Mouse (Mus musculus) CH12.LX (cell line): Measurements from ENCODE around the gene Myo1d. TPM values are rescaled to one million over a fixed set of nuclear protein-coding genes. Genes with fewer than 3 reads are reported as not detected.

ENCODE experiments used
- DNase-seq: peaks from one replicate; pipeline ENCODE4 v3.0.0-alpha.2; 2013; ENCODE audit errors: extremely low read depth
- H3K27ac ChIP-seq: 2 replicates; pipeline ENCODE4 v1.5.1; 2012; ENCODE audit warnings: low read depth, mild to moderate bottlenecking, control low read depth, moderate library complexity; ENCODE audit not compliant: insufficient read depth
- H3K27me3 ChIP-seq: replicated peaks from 2 replicates; pipeline ENCODE3; 2012; ENCODE audit warnings: inconsistent platforms
- H3K36me3 ChIP-seq, 2 experiments: replicated peaks in 1 of 2; 2 replicates each; pipeline versions ENCODE3 to v1.6.1; 2012; ENCODE audit warnings: inconsistent platforms in 1 of 2, low read length in 1 of 2, mild to moderate bottlenecking in 1 of 2, mixed read lengths in 1 of 2, moderate library complexity in 1 of 2; ENCODE audit not compliant: control insufficient read depth in 1 of 2, insufficient read depth in 1 of 2
- H3K4me1 ChIP-seq, 2 experiments: 2 replicates each; pipeline ENCODE4 v1.6.1; 2012; ENCODE audit warnings: inconsistent platforms in 1 of 2, moderate library complexity in 1 of 2; ENCODE audit not compliant: insufficient read depth in 2 of 2, control insufficient read depth in 1 of 2
- H3K4me2 ChIP-seq: 2 replicates; pipeline ENCODE4 v1.6.1; 2012; ENCODE audit warnings: low read depth, mild to moderate bottlenecking, control low read depth; ENCODE audit not compliant: poor library complexity, insufficient read depth, severe bottlenecking
- H3K4me3 ChIP-seq, 3 experiments: fragments of 150-350 bp in 1 of 3; sonication (generic) in 1 of 3; replicated peaks in 1 of 3; 2 replicates each; pipeline versions ENCODE3 to v1.5.1; 2011 to 2012; ENCODE audit warnings: low read depth in 2 of 3, low read length in 2 of 3, mild to moderate bottlenecking in 2 of 3, moderate library complexity in 2 of 3, control low read depth in 1 of 3, improper control_type of control experiment in 1 of 3, inconsistent platforms in 1 of 3, mixed read lengths in 1 of 3; ENCODE audit not compliant: poor library complexity in 1 of 3
- H3K79me2 ChIP-seq: replicated peaks from 2 replicates; pipeline ENCODE4 v1.6.1; 2012; ENCODE audit warnings: mild to moderate bottlenecking, moderate library complexity; ENCODE audit not compliant: control insufficient read depth, poor library complexity, insufficient read depth, severe bottlenecking; ENCODE audit errors: extremely low read depth
- H3K9ac ChIP-seq: 2 replicates; pipeline ENCODE4 v1.6.1; 2012; ENCODE audit warnings: low read depth, mild to moderate bottlenecking, control low read depth, moderate library complexity; ENCODE audit not compliant: insufficient read depth
- H3K9me3 ChIP-seq: replicated peaks from 2 replicates; pipeline ENCODE3; 2012; ENCODE audit warnings: low read length, inconsistent platforms, mixed read lengths
- BHLHE40 ChIP-seq: IDR thresholded peaks from 2 replicates; pipeline ENCODE4 v1.6.1; 2011; ENCODE audit warnings: mild to moderate bottlenecking, low read depth, low read length, improper control_type of control experiment
- CHD1 ChIP-seq: IDR thresholded peaks from 2 replicates; pipeline ENCODE4 v1.6.1; 2012; ENCODE audit warnings: low read depth, low read length, improper control_type of control experiment, inconsistent platforms
- CTCF ChIP-seq, 2 experiments: IDR thresholded peaks in 1 of 2; conservative IDR thresholded peaks in 1 of 2; 2 replicates each; pipeline ENCODE4 v1.5.1; 2011 to 2012; ENCODE audit warnings: low read depth in 2 of 2, low read length in 2 of 2, improper control_type of control experiment in 1 of 2, inconsistent platforms in 1 of 2, mild to moderate bottlenecking in 1 of 2, moderate library complexity in 1 of 2
- ELF1 ChIP-seq: IDR thresholded peaks from 2 replicates; pipeline ENCODE4 v1.6.1; 2014; ENCODE audit warnings: low read depth, mild to moderate bottlenecking, inconsistent platforms, low read length, improper control_type of control experiment
- EP300 ChIP-seq: IDR thresholded peaks from 2 replicates; pipeline ENCODE4 v1.6.1; 2011; ENCODE audit warnings: low read length, improper control_type of control experiment
- ETS1 ChIP-seq: conservative IDR thresholded peaks from 2 replicates; pipeline ENCODE4 v1.6.1; 2012; ENCODE audit warnings: low read depth, mild to moderate bottlenecking, inconsistent platforms, low read length, improper control_type of control experiment, moderate library complexity
- GABPA ChIP-seq: IDR thresholded peaks from 2 replicates; pipeline ENCODE4 v1.6.1; 2012; ENCODE audit warnings: low read depth, low read length, improper control_type of control experiment, inconsistent platforms; ENCODE audit not compliant: insufficient replicate concordance
- HCFC1 ChIP-seq: IDR thresholded peaks from 2 replicates; pipeline ENCODE4 v1.6.1; 2012; ENCODE audit warnings: low read depth, mild to moderate bottlenecking, inconsistent platforms, low read length, improper control_type of control experiment
- IRF4 ChIP-seq: IDR thresholded peaks from 2 replicates; pipeline ENCODE4 v1.6.1; 2014; ENCODE audit warnings: low read depth, mild to moderate bottlenecking, inconsistent platforms, low read length, improper control_type of control experiment
- JUND ChIP-seq: conservative IDR thresholded peaks from 2 replicates; pipeline ENCODE4 v1.6.1; 2011; ENCODE audit warnings: low read depth, low read length, improper control_type of control experiment
- KAT2A ChIP-seq: IDR thresholded peaks from 2 replicates; pipeline ENCODE4 v1.6.1; 2012; ENCODE audit warnings: low read length, improper control_type of control experiment, inconsistent platforms; ENCODE audit not compliant: insufficient replicate concordance
- MAFK ChIP-seq: IDR thresholded peaks from 2 replicates; pipeline ENCODE4 v1.6.1; 2011; ENCODE audit warnings: low read length, improper control_type of control experiment; ENCODE audit not compliant: insufficient replicate concordance
- MAX ChIP-seq: IDR thresholded peaks from 2 replicates; pipeline ENCODE4 v1.6.1; 2011; ENCODE audit warnings: low read length, improper control_type of control experiment
- MAZ ChIP-seq: IDR thresholded peaks from 2 replicates; pipeline ENCODE4 v1.6.1; 2012; ENCODE audit warnings: low read depth, mild to moderate bottlenecking, inconsistent platforms, low read length, improper control_type of control experiment, moderate library complexity
- MEF2A ChIP-seq: IDR thresholded peaks from 2 replicates; pipeline ENCODE4 v1.6.1; 2014; ENCODE audit warnings: low read depth, mild to moderate bottlenecking, inconsistent platforms, low read length, improper control_type of control experiment, borderline replicate concordance
- MXI1 ChIP-seq: IDR thresholded peaks from 2 replicates; pipeline ENCODE4 v1.6.1; 2011; ENCODE audit warnings: mild to moderate bottlenecking, low read depth, low read length, improper control_type of control experiment
- MYC ChIP-seq: IDR thresholded peaks from 2 replicates; pipeline ENCODE4 v1.6.1; 2011; ENCODE audit warnings: low read depth, mild to moderate bottlenecking, improper control_type of control experiment, low read length
- NRF1 ChIP-seq: IDR thresholded peaks from 2 replicates; pipeline ENCODE4 v1.6.1; 2014; ENCODE audit warnings: low read depth, mild to moderate bottlenecking, inconsistent platforms, low read length, improper control_type of control experiment, moderate library complexity
- PAX5 ChIP-seq: IDR thresholded peaks from 2 replicates; pipeline ENCODE4 v1.6.1; 2012; ENCODE audit warnings: low read length, inconsistent platforms, mixed read lengths
- POLR2A ChIP-seq: IDR thresholded peaks from 2 replicates; pipeline ENCODE4 v1.6.1; 2011; ENCODE audit warnings: low read depth, mild to moderate bottlenecking, improper control_type of control experiment, low read length
- POLR2AphosphoS2 ChIP-seq: IDR thresholded peaks from 2 replicates; pipeline ENCODE4 v1.6.1; 2011; ENCODE audit warnings: low read depth, low read length, improper control_type of control experiment
- RAD21 ChIP-seq: IDR thresholded peaks from 2 replicates; pipeline ENCODE4 v1.6.1; 2011; ENCODE audit warnings: low read depth, mild to moderate bottlenecking, low read length, improper control_type of control experiment, moderate library complexity
- RCOR1 ChIP-seq: conservative IDR thresholded peaks from 2 replicates; pipeline ENCODE4 v1.6.1; 2012; ENCODE audit warnings: low read depth, mild to moderate bottlenecking, inconsistent platforms, low read length, improper control_type of control experiment
- SMC3 ChIP-seq: IDR thresholded peaks from 2 replicates; pipeline ENCODE4 v1.6.1; 2011; ENCODE audit warnings: low read depth, low read length, improper control_type of control experiment
- TBP ChIP-seq: conservative IDR thresholded peaks from 2 replicates; pipeline ENCODE4 v1.6.1; 2011; ENCODE audit warnings: low read depth, low read length, improper control_type of control experiment
- TCF12 ChIP-seq: IDR thresholded peaks from 2 replicates; pipeline ENCODE4 v1.6.1; 2014; ENCODE audit warnings: low read depth, mild to moderate bottlenecking, inconsistent platforms, low read length, improper control_type of control experiment
- UBTF ChIP-seq: IDR thresholded peaks from 2 replicates; pipeline ENCODE4 v1.6.1; 2012; ENCODE audit warnings: low read depth, mild to moderate bottlenecking, inconsistent platforms, low read length, improper control_type of control experiment, moderate library complexity
- USF1 ChIP-seq: IDR thresholded peaks from 2 replicates; pipeline ENCODE4 v1.6.1; 2014; ENCODE audit warnings: low read depth, mild to moderate bottlenecking, inconsistent platforms, low read length, improper control_type of control experiment
- USF2 ChIP-seq: conservative IDR thresholded peaks from 2 replicates; pipeline ENCODE4 v1.6.1; 2011; ENCODE audit warnings: low read depth, low read length, improper control_type of control experiment
- ZMIZ1 ChIP-seq: IDR thresholded peaks from 2 replicates; pipeline ENCODE4 v1.6.1; 2012; ENCODE audit warnings: low read depth, mild to moderate bottlenecking, inconsistent platforms, low read length, improper control_type of control experiment
- dilution Hi-C: fragments of 300-500 bp; cut with MboI; formaldehyde crosslinking; loops from 2 replicates; pipeline ENCODE4 v1.14.3; 2020; ENCODE audit warnings: low sequenced_read_pairs; ENCODE audit not compliant: extremely low pct_unique_long_range_greater_than_20kb, extremely low pct_ligation_motif_present
- in situ Hi-C: fragments of 300-500 bp; cut with MboI; formaldehyde crosslinking; loops from 3 replicates; pipeline ENCODE4 v1.14.3; 2019; ENCODE audit warnings: low sequenced_read_pairs, low pct_ligation_motif_present, low pct_unique_long_range_greater_than_20kb, mixed read lengths
- polyA plus RNA-seq: library from polyadenylated mRNA; unstranded; fragments of >175 nt; gene quantifications from 2 replicates; pipeline ENCODE4 v1.2.1, GENCODE M21; 2012; ENCODE audit warnings: low read depth; ENCODE audit not compliant: insufficient read length
- total RNA-seq, 2 experiments: library from RNA; depleted of rRNA; stranded (reverse); fragments of 300-350 nt in 1 of 2; fragments of >200 nt in 1 of 2; gene quantifications; 2 replicates each; pipeline ENCODE4 v1.2.3; 2012 to 2014

Gene Myo1d
- total and polyA plus RNA-seq, 3 experiments: 2.2 to 5.6 (median 2.9) TPM

GRCm38 (mm10) chr11:80507791-80508190, 272.0 kb downstream of the Myo1d start:
- in situ Hi-C loops: loop anchor here (5.0 kb wide), 1 partner anchor 55 kb away; no protein-coding TSS in a partner anchor
- Histone ChIP-seq H3K4me2 (peak overlapping the region; percentile 84), H3K4me1 (peaks cover 51 to 96% of the 10 kb centered on the region in 2 experiments), H3K9me3 (peaks cover 15% of the 10 kb centered on the region), H3K36me3 (peaks cover 0 to 6% of the 10 kb centered on the region in 2 experiments)
- TF ChIP-seq MAFK (no peak), TCF12 (no peak), PAX5 (no peak), ZMIZ1 (no peak), RCOR1 (no peak), TBP (no peak), HCFC1 (no peak), MXI1 (no peak)
- TF ChIP-seq, all 38 proteins: peak for 0
- dilution Hi-C loops: no loop called here
- Histone ChIP-seq H3K27ac (peak overlapping the region; percentile 94), H3K27me3 (no peaks in the 10 kb centered on the region), H3K4me3 (peak overlapping the region in 2 of 3 experiments; percentile 22 to 28), H3K9ac (peak overlapping the region; percentile 11), H3K79me2 (no peaks in the 10 kb centered on the region)
- DNase-seq: no peak

- dilution Hi-C loops (no loop called here), in situ Hi-C loops (loop anchor here (5.0 kb wide), 1 partner anchor 56 kb away; no protein-coding TSS in a partner anchor)
- H3K27me3 ChIP-seq: no peaks in the 10 kb centered on the region
- no peak for DNase-seq
- H3K4me2 ChIP-seq: no peak overlapping the region
- H3K4me1 ChIP-seq: peaks cover 44 to 93% of the 10 kb centered on the region in 2 experiments
- peaks cover 0 to 6% of the 10 kb centered on the region in 2 experiments for H3K36me3 ChIP-seq
- H3K9ac ChIP-seq: no peak overlapping the region
- no peaks in the 10 kb centered on the region for H3K79me2 ChIP-seq
- H3K4me3 ChIP-seq: no peak overlapping the region
- peak overlapping the region; percentile 26; the same call in 1 of the 2 replicates for H3K27ac ChIP-seq
- H3K9me3 ChIP-seq: peaks cover 14% of the 10 kb centered on the region
- no peak for TF ChIP-seq ZMIZ1
- no peak for TF ChIP-seq CHD1
- TF ChIP-seq MAFK: no peak
- no peak for TF ChIP-seq USF1
- no peak for TF ChIP-seq SMC3
- 0 out of 2 replicates have a peak, but pooled peaks have one; percentile 46 for TF ChIP-seq RCOR1
- TF ChIP-seq EP300: peak; percentile 68
- no peak for TF ChIP-seq ELF1
- no peak for TF ChIP-seq MYC
- no peak for TF ChIP-seq POLR2A
- TF ChIP-seq IRF4: peak; percentile 71
- 0 out of 2 replicates have a peak, but pooled peaks have one; percentile 5 for TF ChIP-seq TCF12
- TF ChIP-seq MXI1: 0 out of 2 replicates have a peak, but pooled peaks have one; percentile 20
- 0 out of 2 replicates have a peak, but pooled peaks have one; percentile 9 for TF ChIP-seq MEF2A
- no peak for TF ChIP-seq UBTF
- no peak for TF ChIP-seq NRF1
- no peak; the same call in 1 of the 2 replicates for TF ChIP-seq JUND
- TF ChIP-seq MAZ: no peak
- TF ChIP-seq GABPA: no peak
- TF ChIP-seq POLR2AphosphoS2: no peak
- TF ChIP-seq RAD21: no peak; the same call in none of the 2 replicates
- no peak for TF ChIP-seq PAX5
- TF ChIP-seq ETS1: no peak; the same call in 1 of the 2 replicates
- TF ChIP-seq BHLHE40: peak; percentile 48; the same call in 1 of the 2 replicates
- TF ChIP-seq TBP: no peak
- TF ChIP-seq HCFC1: no peak
- TF ChIP-seq MAX: peak; percentile 18; the same call in 1 of the 2 replicates
- TF ChIP-seq CTCF (conservative IDR thresholded peaks at IDR 0.05 in 1 of 2, IDR thresholded peaks at IDR 0.05 in 1 of 2; ENCODE audit: low read depth in 2 of 2, low read length in 2 of 2): peak in 1 of 2 experiments; percentile 28; a peak in 2 of 4 replicates
- TF ChIP-seq KAT2A: no peak
- no peak for TF ChIP-seq USF2
Measured at GRCm38 (mm10) chr11:80506483-80506882, 273.3 kb downstream of the Myo1d start.
